Mouse (Mus musculus): ENCODE data around the gene Cops8. TPM values are rescaled to one million over a fixed set of nuclear protein-coding genes. Genes with fewer than 3 reads are reported as not detected.

Gene Cops8
- total and polyA plus RNA-seq, 2 experiments from 2014 or later = 113 to 192 TPM

GRCm38 (mm10) chr1:90660150-90660549 lies 57.4 kb downstream of the Cops8 start:
- Histone ChIP-seq H3K4me3 (ENCODE audit: low read depth, low read length) (no peak overlapping the region), H3K4me1 (ENCODE audit: insufficient read depth) (no peaks in the 10 kb centered on the region), H3K27me3 (ENCODE audit: insufficient read depth, low read length) (no peaks in the 10 kb centered on the region), H3K9ac (no peak overlapping the region), H3K27ac (ENCODE audit: low read depth, low read length) (no peak overlapping the region), H3K4me2 (ENCODE audit: low read depth) (no peak overlapping the region), H3K9me3 (ENCODE audit: low read length) (no peaks in the 10 kb centered on the region), H3K36me3 (ENCODE audit: insufficient read depth) (no peaks in the 10 kb centered on the region)
- no peak for TF ChIP-seq CTCF (IDR thresholded peaks at IDR 0.05; ENCODE audit: low read depth)
- DNase-seq = no peak
- ATAC-seq = no peak
- 91% methylated on average over 7 of the region's 7 CpGs for WGBS

DNA sequence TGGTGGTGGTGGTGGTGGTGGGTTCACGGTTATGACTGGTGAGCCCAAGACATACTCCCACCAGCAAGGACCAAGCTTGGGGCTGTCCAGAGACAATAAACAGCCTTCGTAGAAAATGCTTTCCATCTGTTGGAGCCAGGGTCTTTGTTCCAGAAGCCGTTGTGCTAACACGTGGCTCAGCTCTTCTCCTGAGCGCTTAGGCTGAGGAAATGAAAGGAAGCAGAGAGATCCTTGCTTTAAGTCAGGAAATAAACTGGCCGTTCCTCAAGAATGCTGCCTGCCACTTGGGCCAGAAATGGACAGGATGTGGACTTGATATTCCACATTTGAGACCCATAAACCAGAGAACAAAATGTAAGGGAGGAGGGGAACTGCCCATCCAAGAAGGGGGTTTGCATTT lies 59.7 kb downstream of the Cops8 start:
- Histone ChIP-seq H3K27me3 (ENCODE audit: insufficient read depth, low read length) (no peaks in the 10 kb centered on the region), H3K36me3 (ENCODE audit: insufficient read depth) (no peaks in the 10 kb centered on the region), H3K4me2 (ENCODE audit: low read depth) (no peak overlapping the region), H3K4me3 (ENCODE audit: low read depth, low read length) (no peak overlapping the region), H3K4me1 (ENCODE audit: insufficient read depth) (no peaks in the 10 kb centered on the region), H3K9me3 (ENCODE audit: low read length) (no peaks in the 10 kb centered on the region), H3K9ac (no peak overlapping the region), H3K27ac (ENCODE audit: low read depth, low read length) (no peak overlapping the region)
- 71% methylated on average over 6 of the region's 6 CpGs for WGBS
- no peak for DNase-seq
- TF ChIP-seq CTCF (IDR thresholded peaks at IDR 0.05; ENCODE audit: low read depth) = no peak
- ATAC-seq = no peak

Other genes with a start within 250 kb of the Cops8 start
- 12.2 and 34.1 TPM in 2 replicates for gene Col6a3, start 241.0 kb downstream of the Cops8 start, total RNA-seq (2014; rRNA removed)
- 2.5 and 3.2 TPM in 2 replicates for gene Col6a3, start 241.0 kb downstream of the Cops8 start, polyA plus RNA-seq (2015; fragmentation: Nextera tagmentation; extraction: Ambion mirVana)

All from forebrain, postnatal 0 days (tissue).